Mouse (Mus musculus): ENCODE results near the gene Cbx8. TPM values are rescaled to one million over a fixed set of nuclear protein-coding genes. Genes with fewer than 3 reads are reported as not detected.

Cbx8 gene
- polyA plus RNA-seq, 1 experiment from 2014 or later, result 6.1 TPM

DNA sequence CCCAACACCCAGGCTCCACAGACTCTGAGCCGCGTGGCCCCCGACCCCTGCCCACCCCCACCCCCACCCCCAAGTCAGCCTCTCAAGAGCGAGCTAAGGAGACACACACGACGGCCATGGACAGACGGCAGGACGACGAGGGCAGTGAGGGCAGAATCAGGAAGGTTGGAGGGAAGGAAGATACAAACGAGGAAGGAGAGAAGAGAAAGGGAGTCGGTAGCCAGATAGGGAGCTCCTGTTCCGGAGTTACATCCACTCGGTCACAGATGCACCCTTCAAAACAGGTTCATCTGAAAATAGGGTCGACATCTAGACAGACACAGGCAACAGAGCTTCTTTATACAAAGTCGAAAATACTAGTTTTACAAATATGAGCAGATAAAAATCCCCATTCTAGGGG lies 4.3 kb downstream of the Cbx8 start:
- peaks cover 56% of the 10 kb centered on the region for H3K4me1 ChIP-seq
- no peaks in the 10 kb centered on the region for H3K9me3 ChIP-seq
- H3K4me3 ChIP-seq, result peak overlapping the region; percentile 62
- no peak for ATAC-seq (ENCODE audit: extremely low read depth, insufficient number of reproducible peaks, low FRiP score, low TSS enrichment)
- H3K9ac ChIP-seq, result no peak overlapping the region
- peaks cover 12% of the 10 kb centered on the region for H3K36me3 ChIP-seq
- H3K4me2 ChIP-seq, result peak overlapping the region; percentile 92
- WGBS, result 3% methylated on average over 15 of the region's 15 CpGs
- H3K27ac ChIP-seq (replicated peaks), result no peak overlapping the region
- H3K27me3 ChIP-seq (replicated peaks), result peaks cover 69% of the 10 kb centered on the region

DNA sequence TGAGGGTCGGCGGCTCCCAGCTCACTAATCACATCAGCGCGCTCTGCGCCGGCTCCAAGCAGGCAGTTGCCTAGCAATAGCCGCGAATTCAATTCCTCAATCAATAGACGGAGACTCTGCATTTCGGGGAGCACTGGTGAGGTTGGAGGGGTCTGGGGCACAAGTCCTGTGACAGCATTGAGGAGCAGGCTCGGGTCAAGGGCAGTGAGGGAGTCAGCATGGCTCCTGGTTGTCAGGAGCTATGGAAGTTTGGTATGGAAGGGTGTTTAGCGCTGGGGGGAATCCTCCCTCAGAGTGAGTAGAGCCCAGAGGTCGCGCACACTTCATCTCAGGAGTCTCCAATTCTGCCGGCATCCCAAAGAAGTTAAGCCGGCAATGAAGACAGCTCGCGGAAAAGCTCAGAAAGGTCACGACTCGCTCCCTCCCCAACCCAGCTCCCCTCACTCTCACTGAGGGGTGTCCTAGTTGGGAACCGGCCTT lies 5.0 kb downstream of the Cbx8 start:
- ATAC-seq (ENCODE audit: extremely low read depth, insufficient number of reproducible peaks, low FRiP score, low TSS enrichment), result no peak
- 2% methylated on average over 21 of the region's 21 CpGs for WGBS
- Histone ChIP-seq H3K4me3 (0 out of 2 replicates have a peak overlapping the region, but pooled peaks have one; percentile 35), H3K27ac (replicated peaks) (no peak overlapping the region), H3K27me3 (replicated peaks) (peaks cover 67% of the 10 kb centered on the region), H3K4me1 (peaks cover 54% of the 10 kb centered on the region), H3K9ac (no peak overlapping the region), H3K4me2 (peak overlapping the region; percentile 17; the same call in 1 of the 2 replicates), H3K9me3 (no peaks in the 10 kb centered on the region), H3K36me3 (peaks cover 16% of the 10 kb centered on the region)

DNA sequence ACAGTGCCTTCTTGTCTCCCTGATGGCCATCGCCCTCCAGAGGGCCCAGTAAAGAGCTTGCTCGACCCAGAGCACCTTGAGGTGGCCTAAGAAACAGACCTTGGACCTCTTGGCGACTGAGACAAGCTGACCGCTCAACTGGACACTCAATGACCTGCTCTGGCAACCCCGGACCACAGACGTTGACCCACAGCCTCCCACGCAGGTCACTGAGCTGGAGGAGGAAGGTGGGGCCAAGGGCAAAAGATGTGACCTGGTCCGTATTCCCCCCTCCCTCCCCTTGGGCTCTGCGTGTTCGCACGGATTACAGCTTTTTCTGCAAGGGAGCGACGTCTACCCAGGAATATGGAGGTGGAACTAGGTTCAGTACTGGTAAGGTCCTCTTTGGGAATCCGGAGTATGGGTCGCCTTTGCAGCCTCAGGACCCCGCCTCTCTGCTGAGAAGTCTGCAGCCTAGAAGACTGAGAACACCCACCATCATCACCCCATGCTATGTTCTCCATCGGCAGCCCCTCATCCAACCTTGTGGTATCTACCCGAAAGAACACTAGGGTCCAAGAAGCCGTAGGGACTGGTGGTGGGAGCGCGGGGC lies 5.6 kb downstream of the Cbx8 start:
- H3K27me3 ChIP-seq (replicated peaks), result peaks cover 67% of the 10 kb centered on the region
- ATAC-seq (ENCODE audit: extremely low read depth, insufficient number of reproducible peaks, low FRiP score, low TSS enrichment), result no peak
- H3K4me3 ChIP-seq, result peak overlapping the region; percentile 35

DNA sequence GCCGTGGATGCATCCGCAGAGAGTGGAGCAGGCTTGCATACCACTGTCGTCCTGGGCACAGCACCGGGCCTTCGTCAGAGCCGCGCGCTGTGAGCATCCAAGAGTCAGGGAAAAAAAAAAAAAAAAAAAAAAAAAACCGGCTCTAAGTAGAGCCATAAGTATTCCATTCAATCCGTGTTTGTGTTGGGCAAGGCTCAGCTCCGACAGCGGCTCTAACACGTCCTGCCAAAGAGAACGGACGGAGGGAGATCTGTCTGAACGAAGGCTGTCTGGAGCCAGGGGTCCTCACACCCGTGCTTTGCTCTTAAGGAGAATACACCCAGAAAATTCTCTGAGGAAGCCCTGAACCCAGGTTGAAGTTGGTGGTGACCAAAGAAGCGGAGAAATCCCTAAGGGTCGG lies 6.1 kb downstream of the Cbx8 start:
- Histone ChIP-seq H3K36me3 (peaks cover 27% of the 10 kb centered on the region), H3K9me3 (no peaks in the 10 kb centered on the region), H3K4me1 (peaks cover 47% of the 10 kb centered on the region), H3K9ac (peak overlapping the region; percentile 48; the same call in 1 of the 2 replicates), H3K4me2 (peak overlapping the region; percentile 62), H3K4me3 (peak overlapping the region; percentile 35), H3K27me3 (replicated peaks) (peaks cover 67% of the 10 kb centered on the region), H3K27ac (replicated peaks) (no peak overlapping the region)
- no peak for ATAC-seq (ENCODE audit: extremely low read depth, insufficient number of reproducible peaks, low FRiP score, low TSS enrichment)
- under 1% methylated on average over 19 of the region's 19 CpGs for WGBS

More for the DNA sequence above, 5.6 kb downstream of the Cbx8 start:
- 1% methylated on average over 21 of the region's 21 CpGs for WGBS
- Histone ChIP-seq H3K4me2 (peak overlapping the region; percentile 62; the same call in 1 of the 2 replicates), H3K9me3 (no peaks in the 10 kb centered on the region), H3K36me3 (peaks cover 21% of the 10 kb centered on the region), H3K27ac (replicated peaks) (no peak overlapping the region), H3K4me1 (peaks cover 53% of the 10 kb centered on the region), H3K9ac (no peak overlapping the region)

DNA sequence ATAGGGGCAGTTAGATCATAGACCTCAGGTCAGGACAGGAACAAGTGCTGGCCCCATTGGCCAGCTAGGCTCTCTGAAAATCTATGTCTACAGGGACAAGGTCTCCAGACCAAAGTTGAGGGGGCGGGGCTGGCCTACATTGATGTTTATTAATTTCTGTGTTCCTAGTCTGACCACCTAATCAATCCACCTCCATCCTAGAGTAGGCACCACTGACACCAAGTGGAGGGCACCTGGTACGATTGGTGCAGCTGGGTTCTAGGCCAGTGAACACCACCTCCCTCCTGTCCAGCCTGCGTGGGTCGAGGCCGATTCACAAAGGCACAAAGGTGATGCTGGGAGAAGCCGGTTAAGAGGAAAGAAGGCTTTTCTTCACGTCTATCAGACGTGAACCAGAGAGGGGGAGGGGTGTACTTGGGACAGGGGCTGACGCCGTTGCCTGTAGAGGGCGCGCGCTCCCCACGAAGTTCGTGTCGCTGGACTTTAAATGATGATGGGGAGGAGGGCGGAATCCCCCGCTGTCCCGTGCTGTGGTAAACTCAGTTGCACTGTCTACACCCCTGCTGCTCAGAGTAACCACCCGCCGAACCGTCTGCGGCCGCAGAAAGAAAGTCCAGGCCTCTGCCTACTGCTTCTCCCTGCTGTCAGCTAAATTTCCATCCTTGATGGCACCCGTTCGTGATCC lies 6.8 kb downstream of the Cbx8 start:
- Histone ChIP-seq H3K36me3 (peaks cover 28% of the 10 kb centered on the region), H3K9ac (peak overlapping the region; percentile 48; the same call in 1 of the 2 replicates), H3K27ac (replicated peaks) (no peak overlapping the region), H3K4me3 (peak overlapping the region; percentile 35), H3K4me2 (peak overlapping the region; percentile 62), H3K27me3 (replicated peaks) (peaks cover 61% of the 10 kb centered on the region), H3K9me3 (no peaks in the 10 kb centered on the region), H3K4me1 (peaks cover 41% of the 10 kb centered on the region)
- under 1% methylated on average over 26 of the region's 26 CpGs for WGBS
- ATAC-seq (ENCODE audit: extremely low read depth, insufficient number of reproducible peaks, low FRiP score, low TSS enrichment), result no peak

DNA sequence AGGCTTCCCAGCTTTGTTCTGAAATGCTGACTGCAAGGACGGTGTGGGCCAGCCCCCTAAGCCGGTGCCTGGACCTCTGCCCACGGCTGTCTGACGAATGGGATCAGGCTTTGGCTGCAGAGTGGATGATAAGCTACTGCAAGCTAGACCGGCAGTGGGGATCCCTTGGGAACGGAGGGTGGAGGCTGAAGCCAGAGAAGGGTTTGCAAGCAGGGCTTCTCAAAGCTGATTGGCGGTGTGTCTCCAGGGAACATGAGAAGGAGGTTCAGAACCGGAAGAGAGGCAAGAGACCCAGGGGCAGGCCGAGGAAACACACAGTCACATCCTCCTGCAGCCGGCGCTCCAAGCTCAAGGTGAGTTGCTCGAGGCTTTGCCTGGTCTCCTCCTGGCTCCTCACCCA lies 14.6 kb downstream of the Cbx8 start:
- peaks cover 48% of the 10 kb centered on the region for H3K36me3 ChIP-seq
- peak overlapping the region; percentile 88 for H3K9ac ChIP-seq
- whole genome bisulfite sequencing, result 16% methylated on average over 12 of the region's 12 CpGs
- H3K27ac ChIP-seq (replicated peaks), result peak overlapping the region; percentile 65
- H3K9me3 ChIP-seq, result no peaks in the 10 kb centered on the region
- peaks cover 13% of the 10 kb centered on the region for H3K27me3 ChIP-seq (replicated peaks)
- H3K4me2 ChIP-seq, result peak overlapping the region; percentile 76
- peaks cover 40% of the 10 kb centered on the region for H3K4me1 ChIP-seq
- ATAC-seq (ENCODE audit: extremely low read depth, insufficient number of reproducible peaks, low FRiP score, low TSS enrichment), result no peak
- H3K4me3 ChIP-seq, result peak overlapping the region; percentile 14; the same call in 1 of the 2 replicates

DNA sequence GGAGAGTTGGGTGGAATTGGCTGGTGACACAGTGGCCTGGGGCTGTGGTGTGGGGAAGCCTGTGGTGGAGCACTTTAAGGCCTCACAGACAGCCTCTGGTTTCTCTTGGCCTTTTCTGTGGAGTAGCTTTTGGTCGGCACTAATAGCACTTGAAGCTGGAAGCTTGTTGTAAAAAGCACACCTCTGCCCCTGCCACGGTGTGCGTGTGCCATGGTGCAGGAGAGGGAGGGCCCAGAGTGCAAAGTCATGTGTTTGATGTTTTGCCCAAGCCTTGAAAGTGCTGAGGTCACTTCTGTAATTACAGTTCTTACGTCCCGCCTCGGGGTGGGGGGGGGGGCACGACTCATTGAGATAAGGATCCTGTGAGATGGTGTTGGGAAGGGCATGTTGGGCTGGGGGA lies 16.5 kb downstream of the Cbx8 start:
- Histone ChIP-seq H3K4me2 (peak overlapping the region; percentile 76), H3K4me3 (peak overlapping the region; percentile 77), H3K9me3 (no peaks in the 10 kb centered on the region), H3K27ac (replicated peaks) (peak overlapping the region; percentile 78), H3K9ac (peak overlapping the region; percentile 88), H3K4me1 (peaks cover 40% of the 10 kb centered on the region), H3K27me3 (replicated peaks) (peaks cover 32% of the 10 kb centered on the region), H3K36me3 (peaks cover 29% of the 10 kb centered on the region)
- WGBS, result 12% methylated on average over 7 of the region's 7 CpGs
- ATAC-seq (ENCODE audit: extremely low read depth, insufficient number of reproducible peaks, low FRiP score, low TSS enrichment), result no peak

DNA sequence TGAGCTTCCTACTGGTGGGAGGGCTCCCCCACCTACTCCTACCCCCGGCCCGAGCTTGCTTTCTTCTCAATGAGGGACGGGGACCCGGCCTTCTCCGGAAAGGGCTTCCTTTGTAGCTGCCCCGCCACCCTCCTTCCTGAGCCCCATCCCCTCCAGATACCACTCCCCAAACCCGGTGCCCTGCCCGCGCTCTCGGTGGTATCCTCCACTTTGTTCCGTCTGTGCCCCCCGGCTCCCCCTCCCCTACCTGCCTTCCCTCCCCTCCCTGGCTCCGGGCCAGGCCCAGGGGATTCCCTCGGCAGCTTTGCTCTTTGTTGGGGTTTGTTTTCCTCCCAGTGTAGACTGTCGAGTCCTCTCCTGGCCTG lies 17.2 kb downstream of the Cbx8 start:
- peak overlapping the region; percentile 77 for H3K4me3 ChIP-seq
- H3K4me2 ChIP-seq, result peak overlapping the region; percentile 76

DNA sequence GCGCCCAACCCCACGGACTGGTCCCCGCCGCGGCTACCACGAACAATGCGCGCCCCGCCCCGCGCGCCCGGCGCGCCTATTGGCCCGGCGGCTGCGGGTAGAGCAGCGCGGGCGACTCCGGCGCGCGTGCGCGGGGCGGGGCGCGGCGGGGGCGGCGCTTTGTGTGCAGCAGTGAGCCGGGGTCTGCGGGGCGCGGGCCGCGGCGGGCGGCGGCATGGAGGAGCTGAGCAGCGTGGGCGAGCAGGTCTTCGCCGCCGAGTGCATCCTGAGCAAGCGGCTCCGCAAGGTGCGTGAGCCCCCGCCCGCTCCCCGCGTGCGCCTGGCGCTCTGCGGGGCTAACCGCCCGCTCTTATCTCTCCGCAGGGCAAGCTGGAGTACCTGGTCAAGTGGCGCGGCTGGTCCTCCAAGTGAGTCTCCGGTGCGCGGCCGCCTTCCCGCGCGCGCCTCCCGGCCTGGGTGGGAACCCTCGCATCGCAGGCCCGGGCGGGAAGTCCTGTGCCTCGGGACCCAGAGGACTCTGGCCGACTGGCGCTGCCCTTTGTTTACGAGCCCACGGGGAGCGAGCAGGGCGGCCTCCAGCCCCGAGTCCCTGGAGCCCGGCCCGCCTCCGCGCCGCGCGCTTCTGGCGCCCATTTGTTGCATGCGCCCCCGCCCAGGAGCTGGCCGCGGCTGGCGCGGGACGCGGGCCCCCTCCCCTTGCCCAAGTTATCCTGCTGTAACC lies 17.7 kb downstream of the Cbx8 start, which contains the start of gene Cbx2:
Cbx2 (plus strand) TSS at position 68 of the 721 bp plus-strand sequence.
- Histone ChIP-seq H3K36me3 (peaks cover 17% of the 10 kb centered on the region), H3K4me3 (peak within 1 kb of the TSS; percentile 77), H3K9me3 (no peaks in the 10 kb centered on the region), H3K4me1 (peaks cover 40% of the 10 kb centered on the region), H3K4me2 (peak within 1 kb of the TSS; percentile 76), H3K27ac (replicated peaks) (peak within 1 kb of the TSS; percentile 78), H3K27me3 (replicated peaks) (peaks cover 42% of the 10 kb centered on the region), H3K9ac (peak within 1 kb of the TSS; percentile 88)
- peak; percentile 81 for ATAC-seq (ENCODE audit: extremely low read depth, insufficient number of reproducible peaks, low FRiP score, low TSS enrichment)
- WGBS, result under 1% methylated on average over 75 of the region's 99 CpGs

More for the DNA sequence above, 17.2 kb downstream of the Cbx8 start:
- H3K4me1 ChIP-seq, result peaks cover 40% of the 10 kb centered on the region
- 2% methylated on average over 15 of the region's 15 CpGs for WGBS
- peak overlapping the region; percentile 78 for H3K27ac ChIP-seq (replicated peaks)
- peaks cover 23% of the 10 kb centered on the region for H3K36me3 ChIP-seq
- no peaks in the 10 kb centered on the region for H3K9me3 ChIP-seq
- no peak for ATAC-seq (ENCODE audit: extremely low read depth, insufficient number of reproducible peaks, low FRiP score, low TSS enrichment)
- peaks cover 38% of the 10 kb centered on the region for H3K27me3 ChIP-seq (replicated peaks)
- H3K9ac ChIP-seq, result peak overlapping the region; percentile 88

DNA sequence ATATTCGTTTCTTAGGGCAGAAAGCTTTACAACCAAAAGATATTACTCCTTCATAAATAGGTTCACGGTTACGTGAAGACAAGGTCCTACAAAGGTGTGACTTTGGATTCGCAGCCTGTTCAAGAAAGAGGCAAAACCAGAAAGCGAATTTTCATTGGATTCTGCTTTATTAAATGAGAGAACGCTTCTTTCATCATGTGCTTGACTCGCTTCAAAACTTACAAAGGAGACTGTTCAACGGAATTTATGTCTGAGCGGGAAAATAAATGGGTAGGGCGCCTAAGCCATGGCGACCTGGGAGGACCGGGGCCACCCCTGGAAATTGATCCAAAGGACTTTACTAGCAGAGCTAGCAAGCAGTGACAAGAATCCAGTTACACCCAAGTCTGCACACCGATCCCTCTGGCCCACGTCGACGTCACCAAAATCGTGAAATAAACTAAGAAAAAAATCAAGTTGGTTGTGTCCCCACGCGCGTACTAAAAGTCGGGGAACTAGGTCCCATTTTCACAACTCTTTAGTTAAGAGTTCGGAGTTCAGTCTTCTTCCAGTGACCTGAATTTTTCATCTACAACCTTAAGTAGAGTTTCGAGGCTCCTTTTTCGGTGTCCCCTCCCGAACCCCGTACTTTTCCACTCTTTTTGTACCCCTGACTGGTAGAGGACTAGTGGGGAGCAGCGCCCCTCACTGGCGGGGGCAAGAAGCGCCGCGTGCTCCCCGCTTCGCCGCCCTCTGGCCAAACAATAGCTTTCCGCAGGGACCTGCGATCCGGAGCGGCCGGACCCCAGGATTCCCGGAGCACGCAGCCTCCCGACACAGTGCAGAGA lies 18.5 kb downstream of the Cbx8 start:
- Histone ChIP-seq H3K36me3 (peaks cover 10% of the 10 kb centered on the region), H3K27me3 (replicated peaks) (peaks cover 48% of the 10 kb centered on the region), H3K4me2 (peak overlapping the region; percentile 76), H3K9ac (peak overlapping the region; percentile 88), H3K9me3 (no peaks in the 10 kb centered on the region), H3K4me1 (peaks cover 40% of the 10 kb centered on the region), H3K27ac (replicated peaks) (peak overlapping the region; percentile 18; the same call in 1 of the 2 replicates), H3K4me3 (peak overlapping the region; percentile 77)
- WGBS, result 5% methylated on average over 42 of the region's 42 CpGs
- ATAC-seq (ENCODE audit: extremely low read depth, insufficient number of reproducible peaks, low FRiP score, low TSS enrichment), result no peak
